Mouse (Mus musculus): ENCODE measurements around the gene Plk1.

- TF ChIP-seq CTCF (IDR thresholded peaks at IDR 0.05; ENCODE audit: extremely low read depth, insufficient read length, insufficient replicate concordance, low read depth, low read length) (no peak), POLR2A (IDR thresholded peaks at IDR 0.05; ENCODE audit: low read depth, low read length) (no peak)
Measured at GRCm38 (mm10) chr7:122133338-122133625, 26.0 kb upstream of the Plk1 start.
